In the genomic region with DNA sequence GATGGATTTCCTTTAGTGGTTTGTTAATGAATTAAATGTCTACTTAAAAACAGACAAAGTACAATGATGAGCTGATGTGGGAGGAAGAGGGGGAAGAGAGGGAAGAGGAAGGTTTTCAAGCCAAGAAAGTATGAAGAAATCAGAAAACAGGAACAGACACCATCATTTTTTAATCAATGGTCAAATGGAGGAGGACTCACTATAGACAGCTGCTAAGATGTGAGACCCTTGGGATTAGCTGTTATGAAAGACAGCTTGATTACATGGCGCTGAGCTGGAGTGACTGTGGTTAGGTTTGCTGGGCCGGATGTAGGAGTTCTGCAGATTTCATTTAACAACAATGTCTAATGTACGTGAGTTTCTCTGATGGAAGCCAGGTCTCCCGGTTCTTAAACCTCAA, we compare ENCODE assay signal across 35 mouse cellular contexts. TPM values are rescaled to one million over a fixed set of nuclear protein-coding genes. Genes with fewer than 3 reads are reported as not detected.
"Had no signal": no experiment of that assay in that cellular context is flagged by ENCODE, and none has a peak within 500 bp of the region (broad histone marks: within the 10 kb centered on the region; RNA-seq: fewer than 3 reads in every experiment).

No protein-coding gene starts in this region.

- H3K4me1 ChIP-seq: heart, embryonic 10.5 days; heart, embryonic 12.5 days; heart, embryonic 13.5 days; heart, embryonic 15.5 days; hindbrain, embryonic 10.5 days; hindbrain, embryonic 12.5 days; hindbrain, embryonic 13.5 days; hindbrain, embryonic 15.5 days; intestine, embryonic 15.5 days had no signal

- H3K27me3 ChIP-seq: heart, embryonic 13.5 days; heart, embryonic 15.5 days; hindbrain, embryonic 12.5 days; hindbrain, embryonic 13.5 days; hindbrain, embryonic 15.5 days; intestine, embryonic 15.5 days; kidney, embryonic 15.5 days had no signal

- H3K4me3 ChIP-seq: heart, embryonic 10.5 days; heart, embryonic 12.5 days; heart, embryonic 13.5 days; heart, embryonic 15.5 days; hindbrain, embryonic 10.5 days; hindbrain, embryonic 12.5 days; hindbrain, embryonic 13.5 days; hindbrain, embryonic 15.5 days; intestine, embryonic 15.5 days; kidney, embryonic 15.5 days; layer of hippocampus, adult 2 months; left cerebral cortex, adult 2 months had no signal

- ATAC-seq: hindbrain, embryonic 16.5 days; hindbrain, postnatal 0 days; intestine, embryonic 15.5 days; intestine, embryonic 16.5 days had no signal

- DNase-seq: heart, postnatal 10 days; heart, postnatal 14 days; heart, postnatal 36 days; heart, postnatal 4 days; kidney, adult 11 months; kidney, adult 18-20 months; kidney, adult 2 months; kidney, adult 8-10 months; kidney, adult 9 months; kidney, postnatal 10 days; kidney, postnatal 14 days; kidney, postnatal 36 days; kidney, postnatal 4 days; layer of hippocampus, adult 9-11 months; layer of hippocampus, postnatal 36 days had no signal

- H3K36me3 ChIP-seq: heart, embryonic 10.5 days; heart, embryonic 15.5 days; hindbrain, embryonic 12.5 days; hindbrain, embryonic 15.5 days; intestine, embryonic 15.5 days had no signal

- H3K9me3 ChIP-seq: heart, embryonic 10.5 days; heart, embryonic 12.5 days; heart, embryonic 13.5 days; heart, embryonic 15.5 days; hindbrain, embryonic 10.5 days; hindbrain, embryonic 12.5 days; hindbrain, embryonic 13.5 days; hindbrain, embryonic 15.5 days; intestine, embryonic 15.5 days; kidney, embryonic 15.5 days had no signal

- H3K27ac ChIP-seq: heart, embryonic 10.5 days; heart, embryonic 13.5 days; heart, embryonic 15.5 days; hindbrain, embryonic 10.5 days; hindbrain, embryonic 12.5 days; hindbrain, embryonic 13.5 days; hindbrain, embryonic 14.5 days; hindbrain, embryonic 15.5 days; hindbrain, postnatal 0 days; intestine, embryonic 15.5 days; kidney, embryonic 15.5 days; layer of hippocampus, adult 2 months; left cerebral cortex, adult 2 months had no signal

- H3K4me2 ChIP-seq: heart, embryonic 11.5 days; heart, embryonic 12.5 days; heart, embryonic 13.5 days; heart, embryonic 15.5 days; hindbrain, embryonic 12.5 days; hindbrain, embryonic 13.5 days; hindbrain, embryonic 14.5 days; hindbrain, embryonic 15.5 days; intestine, embryonic 15.5 days had no signal

- H3K9ac ChIP-seq: heart, embryonic 12.5 days; heart, embryonic 13.5 days; heart, embryonic 15.5 days; hindbrain, embryonic 12.5 days; hindbrain, embryonic 13.5 days; hindbrain, embryonic 14.5 days; hindbrain, embryonic 15.5 days; intestine, embryonic 15.5 days; kidney, embryonic 15.5 days had no signal

RNA-seq across cellular contexts. Expression of a gene that starts 6.8 kb away (rescaled TPM):
- total RNA-seq: heart, adult 8-10 months; heart, postnatal 10 days; heart, postnatal 14 days; heart, postnatal 25 days; heart, postnatal 4 days had no signal
- polyA plus RNA-seq: heart, embryonic 13.5 days; heart, embryonic 14.5 days; heart, embryonic 15.5 days had no signal
